In genomic region chr17:14578721-14579120, GRCm38 (mm10) we compare ENCODE assay signal across 21 mouse cellular contexts.
DNase-seq lines count a peak whose midpoint lies in the region; ATAC-seq and TF ChIP-seq lines count a peak whose summit lies in the region.
"Had no signal": no experiment of that assay in that cellular context is flagged by ENCODE, and none has a peak within 500 bp of the region (broad histone marks: within the 10 kb centered on the region; RNA-seq: fewer than 3 reads in every experiment).

No protein-coding gene starts in this region.

- H3K4me1 ChIP-seq in stomach, embryonic 16.5 days (ENCODE audit: control insufficient read depth, insufficient read depth, low read length) = peaks cover 10% of the 10 kb centered on the region
- H3K4me1 ChIP-seq in stomach, postnatal 0 days (replicated peaks; ENCODE audit: control insufficient read depth, insufficient read depth) = no peaks in the 10 kb centered on the region
- peaks cover 15% of the 10 kb centered on the region for H3K4me1 ChIP-seq in limb, embryonic 13.5 days
- H3K4me1 ChIP-seq: forebrain, embryonic 13.5 days had no signal

- ATAC-seq in stomach, embryonic 16.5 days (ENCODE audit: insufficient read depth, low FRiP score) = 0 out of 2 replicates have a peak, but pooled peaks have one; percentile 25
- ATAC-seq in stomach, postnatal 0 days (ENCODE audit: low FRiP score, low TSS enrichment) = no peak
- peak; percentile 8; the same call in 1 of the 2 replicates for ATAC-seq in limb, embryonic 13.5 days (ENCODE audit: low FRiP score, low read depth)
- ATAC-seq: forebrain, embryonic 13.5 days; forebrain, postnatal 0 days; hindbrain, embryonic 16.5 days; inflammation-experienced regulatory T-cells, adult 6 months; intestine, postnatal 0 days had no signal

- no peak overlapping the region for H3K4me3 ChIP-seq in stomach, embryonic 16.5 days (replicated peaks; ENCODE audit: low read length)
- no peak overlapping the region for H3K4me3 ChIP-seq in stomach, postnatal 0 days (ENCODE audit: low read depth, low read length)
- H3K4me3 ChIP-seq in limb, embryonic 13.5 days = no peak overlapping the region
- H3K4me3 ChIP-seq: embryonic facial prominence, embryonic 12.5 days; forebrain, embryonic 13.5 days; gastrocnemius, adult 2 months; heart, adult 2 months had no signal

- H3K9ac ChIP-seq in stomach, embryonic 16.5 days (ENCODE audit: low read length) = no peak overlapping the region
- no peak overlapping the region for H3K9ac ChIP-seq in stomach, postnatal 0 days (ENCODE audit: low read length)
- no peak overlapping the region for H3K9ac ChIP-seq in limb, embryonic 13.5 days
- H3K9ac ChIP-seq: embryonic facial prominence, embryonic 12.5 days; forebrain, embryonic 13.5 days; forebrain, postnatal 0 days had no signal

- DNase-seq in heart, adult 18-20 months = peak; percentile 30 to 41
- DNase-seq in heart, postnatal 25 days (ENCODE audit: low spot score) = no peak
- DNase-seq in stomach, postnatal 0 days (ENCODE audit: low spot score) = no peak
- no peak for DNase-seq in layer of hippocampus, adult 9-11 months
- DNase-seq in cerebellum, postnatal 25 days = no peak
- DNase-seq: adrenal gland, adult 8-10 months; adrenal gland, postnatal 36 days; cerebellum, adult 2 months; embryo, embryonic 11 days; forebrain, postnatal 0 days; gastrocnemius, adult 2 months; gastrocnemius, postnatal 36 days had no signal

- H3K9me3 ChIP-seq in stomach, embryonic 16.5 days (replicated peaks; ENCODE audit: control insufficient read depth, low read length) = no peaks in the 10 kb centered on the region
- H3K9me3 ChIP-seq in stomach, postnatal 0 days (ENCODE audit: control insufficient read depth, low read length) = no peaks in the 10 kb centered on the region
- H3K9me3 ChIP-seq in limb, embryonic 13.5 days = no peaks in the 10 kb centered on the region
- H3K9me3 ChIP-seq: embryonic facial prominence, embryonic 12.5 days; forebrain, embryonic 13.5 days; G1E had no signal

- no peaks in the 10 kb centered on the region for H3K36me3 ChIP-seq in stomach, embryonic 16.5 days (ENCODE audit: control insufficient read depth, insufficient read depth, low read length)
- H3K36me3 ChIP-seq in stomach, postnatal 0 days (ENCODE audit: control insufficient read depth, insufficient read depth, low read length) = no peaks in the 10 kb centered on the region
- no peaks in the 10 kb centered on the region for H3K36me3 ChIP-seq in limb, embryonic 13.5 days
- H3K36me3 ChIP-seq: embryonic facial prominence, embryonic 12.5 days; G1E had no signal

- intact Hi-C loops in heart, postnatal 25 days (cut with DNase I) = no loop called here

- no peak for TF ChIP-seq CTCF in stomach, postnatal 0 days (IDR thresholded peaks at IDR 0.05; ENCODE audit: low read depth)

- H3K27me3 ChIP-seq in stomach, embryonic 16.5 days (ENCODE audit: control insufficient read depth, insufficient read depth, low read length) = no peaks in the 10 kb centered on the region
- no peaks in the 10 kb centered on the region for H3K27me3 ChIP-seq in stomach, postnatal 0 days (ENCODE audit: control insufficient read depth, insufficient read depth, low read length)
- H3K27me3 ChIP-seq in limb, embryonic 13.5 days = no peaks in the 10 kb centered on the region
- H3K27me3 ChIP-seq: embryonic facial prominence, embryonic 12.5 days; forebrain, embryonic 13.5 days had no signal

- H3K27ac ChIP-seq in stomach, embryonic 16.5 days (ENCODE audit: low read length) = no peak overlapping the region
- no peak overlapping the region for H3K27ac ChIP-seq in stomach, postnatal 0 days (replicated peaks)
- H3K27ac ChIP-seq in limb, embryonic 13.5 days = peak overlapping the region; percentile 58; the same call in 1 of the 2 replicates
- H3K27ac ChIP-seq: embryonic facial prominence, embryonic 12.5 days; forebrain, embryonic 13.5 days; gastrocnemius, adult 2 months; heart, adult 2 months had no signal

- no peak for TF ChIP-seq EP300 in stomach, postnatal 0 days (optimal IDR thresholded peaks at IDR 0.05)

- 78% methylated on average over 1 of the region's 1 CpGs for WGBS in stomach, embryonic 16.5 days
- WGBS in stomach, postnatal 0 days = 75% methylated on average over 1 of the region's 1 CpGs
- WGBS in limb, embryonic 13.5 days = 67% methylated on average over 1 of the region's 1 CpGs

- H3K4me2 ChIP-seq in stomach, embryonic 16.5 days (ENCODE audit: low read depth, low read length) = no peak overlapping the region
- H3K4me2 ChIP-seq in stomach, postnatal 0 days (replicated peaks; ENCODE audit: low read depth) = no peak overlapping the region
- no peak overlapping the region for H3K4me2 ChIP-seq in limb, embryonic 13.5 days (replicated peaks)
- H3K4me2 ChIP-seq: embryonic facial prominence, embryonic 12.5 days; forebrain, embryonic 13.5 days had no signal

Comparison
In these comparisons a context has a peak if more than half of its experiments do, and no peak if none do; other contexts are left out.
1. DNase-seq: peak in heart, adult 18-20 months (2 of 2); none in heart, postnatal 25 days (single experiment), stomach, postnatal 0 days (single experiment), layer of hippocampus, adult 9-11 months (single experiment) and cerebellum, postnatal 25 days (0 of 2).